Mouse (Mus musculus) stomach, embryonic 15.5 days (tissue): ENCODE data around the gene Nrde2. TPM values are rescaled to one million over a fixed set of nuclear protein-coding genes. Genes with fewer than 3 reads are reported as not detected.

ENCODE experiments used
- ATAC-seq: fragments of 200-750 bp; cut with Nextera tagmentation; 2 replicates; pipeline ENCODE4 v1.8.0; 2017; ENCODE audit warnings: low read depth, moderate number of reproducible peaks, moderate TSS enrichment; ENCODE audit not compliant: insufficient read depth, low FRiP score
- H3K27ac ChIP-seq: fragments of 300-500 bp; sonication (generic); 2 replicates; pipeline ENCODE4 v1.5.1; 2015; ENCODE audit warnings: mild to moderate bottlenecking, inconsistent platforms
- H3K27me3 ChIP-seq: fragments of 300-500 bp; sonication (generic); replicated peaks from 2 replicates; pipeline ENCODE4 v1.6.1; 2015; ENCODE audit warnings: inconsistent platforms
- H3K36me3 ChIP-seq: fragments of 300-500 bp; sonication (generic); 2 replicates; pipeline ENCODE4 v1.6.1; 2015; ENCODE audit warnings: inconsistent platforms
- H3K4me1 ChIP-seq: fragments of 300-500 bp; sonication (generic); 2 replicates; pipeline ENCODE4 v1.6.1; 2015; ENCODE audit warnings: inconsistent platforms
- H3K4me2 ChIP-seq: fragments of 300-500 bp; sonication (generic); 2 replicates; pipeline ENCODE4 v1.6.1; 2015; ENCODE audit warnings: mild to moderate bottlenecking, inconsistent platforms
- H3K4me3 ChIP-seq: fragments of 300-500 bp; sonication (generic); replicated peaks from 2 replicates; pipeline ENCODE4 v1.5.1; 2015; ENCODE audit warnings: inconsistent platforms
- H3K9ac ChIP-seq: fragments of 300-500 bp; sonication (generic); 2 replicates; pipeline ENCODE4 v1.6.1; 2015; ENCODE audit warnings: inconsistent platforms
- H3K9me3 ChIP-seq: fragments of 300-500 bp; sonication (generic); 2 replicates; pipeline ENCODE4 v1.6.1; 2016; ENCODE audit warnings: inconsistent platforms
- WGBS: fragments of 180-500 bp; shearing (Covaris S2); methylation state at CpG from one replicate; pipeline ENCODE4 v1.1.7; 2015; 5-methylcytosine and 5-hydroxymethylcytosine counted together
- polyA plus RNA-seq: library from polyadenylated mRNA; unstranded; fragments of >200 nt; fragmentation: Nextera tagmentation; extraction: Ambion mirVana; gene quantifications from 2 replicates; pipeline ENCODE4 v1.2.1, GENCODE M21; 2015

Nrde2 gene
- polyA plus RNA-seq, 1 experiment from 2014 or later: 10.3 TPM

GRCm38 (mm10) chr12:100079636-100080286, 79.7 kb downstream of the Nrde2 start:
- Histone ChIP-seq H3K4me3 (no peak overlapping the region), H3K4me1 (peaks cover 4% of the 10 kb centered on the region; the same call in 1 of the 2 replicates), H3K36me3 (no peaks in the 10 kb centered on the region), H3K9me3 (no peaks in the 10 kb centered on the region), H3K9ac (no peak overlapping the region), H3K27ac (no peak overlapping the region), H3K4me2 (no peak overlapping the region), H3K27me3 (no peaks in the 10 kb centered on the region)
- 68% methylated on average over 8 of the region's 8 CpGs for WGBS
- ATAC-seq: no peak

DNA sequence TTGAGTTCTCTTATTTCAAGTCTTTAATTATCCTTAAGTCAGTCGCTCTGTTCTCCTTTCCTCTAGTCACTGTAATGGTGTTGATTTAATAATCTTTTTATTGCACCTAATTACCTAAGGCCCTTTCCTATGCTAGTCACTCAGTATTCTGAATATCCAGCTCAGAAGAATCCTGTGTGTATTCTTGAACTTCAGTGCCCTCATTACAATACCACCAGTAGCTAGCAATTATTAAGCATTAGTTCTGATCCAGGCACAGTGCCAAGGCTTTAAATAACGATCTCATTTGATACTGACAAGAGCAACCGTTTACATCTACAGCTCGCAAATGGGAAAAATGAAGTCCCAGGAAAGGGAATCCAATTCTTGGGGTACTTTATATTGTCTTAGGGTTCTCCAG, 83.7 kb downstream of the Nrde2 start:
- Histone ChIP-seq H3K4me2 (no peak overlapping the region), H3K4me1 (no peaks in the 10 kb centered on the region), H3K4me3 (no peak overlapping the region), H3K9me3 (no peaks in the 10 kb centered on the region), H3K27ac (no peak overlapping the region), H3K36me3 (no peaks in the 10 kb centered on the region), H3K9ac (no peak overlapping the region), H3K27me3 (no peaks in the 10 kb centered on the region)
- 50% methylated on average over 4 of the region's 4 CpGs for WGBS
- ATAC-seq: no peak

Other genes with a start within 250 kb of the Nrde2 start
- gene Kcnk13, start 195.2 kb downstream of the Nrde2 start, polyA plus RNA-seq: 0.41 and 0.54 TPM in 2 replicates
- gene Psmc1, start 49.5 kb downstream of the Nrde2 start, polyA plus RNA-seq: 206 and 240 TPM in 2 replicates
- 1,764 and 1,796 TPM in 2 replicates for gene Calm1, start 39.8 kb upstream of the Nrde2 start, polyA plus RNA-seq